In the genomic region with DNA sequence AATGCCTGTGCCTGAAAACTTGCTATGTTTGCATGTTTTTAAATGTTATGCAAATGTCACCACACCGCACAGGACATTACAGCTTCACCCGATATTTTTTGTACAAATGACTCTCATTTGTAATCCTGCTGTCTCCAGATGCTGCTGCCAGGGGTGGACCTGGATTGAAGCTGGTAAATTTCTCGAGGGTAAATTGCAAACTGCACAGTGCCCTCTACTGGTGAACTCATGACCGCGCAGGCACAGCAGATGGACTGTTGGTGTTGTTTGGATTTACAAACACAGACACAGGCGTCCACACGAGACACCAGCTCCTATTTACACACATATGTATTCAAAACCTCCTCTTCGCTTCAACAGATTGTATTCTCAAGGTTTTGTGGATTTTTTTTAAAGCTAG, we compare ENCODE assay signal across 9 mouse cellular contexts. TPM values are rescaled to one million over a fixed set of nuclear protein-coding genes. Genes with fewer than 3 reads are reported as not detected.
DNase-seq lines count a peak whose midpoint lies in the region; ATAC-seq and TF ChIP-seq lines count a peak whose summit lies in the region.
"Had no signal": no experiment of that assay in that cellular context is flagged by ENCODE, and none has a peak within 500 bp of the region (broad histone marks: within the 10 kb centered on the region; RNA-seq: fewer than 3 reads in every experiment).

No protein-coding gene starts in this region.

- WGBS in hindbrain, embryonic 14.5 days = 14% methylated on average over 8 of the region's 8 CpGs
- WGBS in hindbrain, embryonic 13.5 days = 18% methylated on average over 8 of the region's 8 CpGs
- WGBS in liver, postnatal 0 days (ENCODE audit: insufficient replicate concordance) = 17% methylated on average over 8 of the region's 8 CpGs

- TF ChIP-seq CTCF in C2C12 (IDR thresholded peaks at IDR 0.05; ENCODE audit: control insufficient read depth, insufficient read depth, insufficient read length) = peak; percentile 87
- TF ChIP-seq CTCF in liver, postnatal 0 days (IDR thresholded peaks at IDR 0.05; ENCODE audit: low read depth) = peak; percentile 65

- no peak for ATAC-seq in hindbrain, embryonic 14.5 days (ENCODE audit: low FRiP score)
- no peak for ATAC-seq in hindbrain, embryonic 13.5 days (ENCODE audit: low FRiP score)
- ATAC-seq in liver, postnatal 0 days = no peak

- no peaks in the 10 kb centered on the region for H3K27me3 ChIP-seq in hindbrain, embryonic 14.5 days (ENCODE audit: control insufficient read depth, insufficient read depth, low read length)
- no peaks in the 10 kb centered on the region for H3K27me3 ChIP-seq in hindbrain, embryonic 13.5 days
- H3K27me3 ChIP-seq in C2C12 (ENCODE audit: control insufficient read depth, insufficient read depth, insufficient read length) = peaks cover 3% of the 10 kb centered on the region
- H3K27me3 ChIP-seq in liver, postnatal 0 days (ENCODE audit: insufficient read depth, low read length) = no peaks in the 10 kb centered on the region

- H3K9me3 ChIP-seq in hindbrain, embryonic 14.5 days (ENCODE audit: control insufficient read depth, low read length) = no peaks in the 10 kb centered on the region
- H3K9me3 ChIP-seq in hindbrain, embryonic 13.5 days = no peaks in the 10 kb centered on the region
- H3K9me3 ChIP-seq in liver, postnatal 0 days (ENCODE audit: low read length) = no peaks in the 10 kb centered on the region
- H3K9me3 ChIP-seq: embryonic facial prominence, embryonic 13.5 days; limb, embryonic 12.5 days had no signal

- no peaks in the 10 kb centered on the region for H3K79me2 ChIP-seq in C2C12 (ENCODE audit: control insufficient read depth, insufficient read depth)

- no peak for TF ChIP-seq EP300 in liver, postnatal 0 days (IDR thresholded peaks at IDR 0.05; ENCODE audit: low read depth)

- H3K79me3 ChIP-seq in C2C12 (ENCODE audit: low read depth) = no peaks in the 10 kb centered on the region

- H3K4me2 ChIP-seq in hindbrain, embryonic 14.5 days (replicated peaks) = no peak overlapping the region
- H3K4me2 ChIP-seq in hindbrain, embryonic 13.5 days = no peak overlapping the region
- H3K4me2 ChIP-seq in liver, postnatal 0 days (ENCODE audit: low read depth, low read length) = no peak overlapping the region
- H3K4me2 ChIP-seq: embryonic facial prominence, embryonic 13.5 days; limb, embryonic 12.5 days had no signal

- no peak overlapping the region for H3ac ChIP-seq in C2C12 (ENCODE audit: control insufficient read depth, insufficient read length, low read depth)

- H3K36me3 ChIP-seq in hindbrain, embryonic 14.5 days (replicated peaks; ENCODE audit: control insufficient read depth, insufficient read depth) = no peaks in the 10 kb centered on the region
- no peaks in the 10 kb centered on the region for H3K36me3 ChIP-seq in hindbrain, embryonic 13.5 days
- H3K36me3 ChIP-seq in C2C12 (ENCODE audit: control insufficient read depth, insufficient read depth) = no peaks in the 10 kb centered on the region
- no peaks in the 10 kb centered on the region for H3K36me3 ChIP-seq in liver, postnatal 0 days (replicated peaks; ENCODE audit: insufficient read depth, low read length)
- H3K36me3 ChIP-seq: embryonic facial prominence, embryonic 13.5 days; limb, embryonic 12.5 days had no signal

- DNase-seq in hindbrain, embryonic 14.5 days (ENCODE audit: low spot score) = peak; percentile 79
- peak; percentile 64 for DNase-seq in R1 (ENCODE audit: low read depth, low spot score)
- DNase-seq in embryo, embryonic 9.5 days (ENCODE audit: extremely low spot score) = peak; percentile 45
- peak; percentile 25 for DNase-seq in liver, postnatal 0 days
- DNase-seq in MN1 (ENCODE audit: low spot score) = no peak

- H3K9ac ChIP-seq in hindbrain, embryonic 14.5 days = no peak overlapping the region
- H3K9ac ChIP-seq in hindbrain, embryonic 13.5 days = no peak overlapping the region
- H3K9ac ChIP-seq in liver, postnatal 0 days (replicated peaks) = no peak overlapping the region
- H3K9ac ChIP-seq: embryonic facial prominence, embryonic 13.5 days; limb, embryonic 12.5 days had no signal

- H3K27ac ChIP-seq in hindbrain, embryonic 14.5 days = no peak overlapping the region
- no peak overlapping the region for H3K27ac ChIP-seq in hindbrain, embryonic 13.5 days
- no peak overlapping the region for H3K27ac ChIP-seq in liver, postnatal 0 days (ENCODE audit: low read depth)
- H3K27ac ChIP-seq: embryonic facial prominence, embryonic 13.5 days; limb, embryonic 12.5 days had no signal

- peaks cover 10% of the 10 kb centered on the region for H3K4me1 ChIP-seq in hindbrain, embryonic 14.5 days (replicated peaks; ENCODE audit: control insufficient read depth, insufficient read depth, low read length)
- peaks cover 12% of the 10 kb centered on the region for H3K4me1 ChIP-seq in hindbrain, embryonic 13.5 days (replicated peaks)
- H3K4me1 ChIP-seq in liver, postnatal 0 days (ENCODE audit: insufficient read depth) = no peaks in the 10 kb centered on the region
- H3K4me1 ChIP-seq: embryonic facial prominence, embryonic 13.5 days; limb, embryonic 12.5 days had no signal

- H3K4me3 ChIP-seq in hindbrain, embryonic 14.5 days (replicated peaks; ENCODE audit: low read length) = no peak overlapping the region
- no peak overlapping the region for H3K4me3 ChIP-seq in hindbrain, embryonic 13.5 days
- H3K4me3 ChIP-seq in C2C12 (ENCODE audit: insufficient read depth, poor library complexity, severe bottlenecking) = no peak overlapping the region
- no peak overlapping the region for H3K4me3 ChIP-seq in liver, postnatal 0 days (ENCODE audit: low read depth, low read length)
- H3K4me3 ChIP-seq: embryonic facial prominence, embryonic 13.5 days; limb, embryonic 12.5 days had no signal

TF ChIP-seq in C2C12, 6 proteins besides CTCF, POLR2A, EP300 and RAD21:
- TF ChIP-seq FOSL1 (IDR thresholded peaks at IDR 0.05; ENCODE audit: insufficient read depth, low read length, poor library complexity, severe bottlenecking) = no peak
- TF ChIP-seq CEBPB (IDR thresholded peaks at IDR 0.05; ENCODE audit: low read depth) = no peak
- no peak for TF ChIP-seq USF1 (IDR thresholded peaks at IDR 0.05; ENCODE audit: low read depth)

RNA-seq across cellular contexts. Expression of a gene that starts 44.6 kb away (rescaled TPM):
- polyA plus RNA-seq in hindbrain, embryonic 14.5 days (2014; fragmentation: Nextera tagmentation; extraction: Ambion mirVana) = not detected in 2 replicates
- not detected in 2 replicates for polyA plus RNA-seq in hindbrain, embryonic 13.5 days (2015; fragmentation: Nextera tagmentation; extraction: Ambion mirVana)
- polyA plus RNA-seq in C2C12 (2012; fragmentation: generic; extraction: Trizol) = 0.51 TPM
- polyA plus RNA-seq in liver, postnatal 0 days (2015; fragmentation: Nextera tagmentation; extraction: Ambion mirVana) = not detected in 2 replicates
- polyA plus RNA-seq: embryonic facial prominence, embryonic 13.5 days; limb, embryonic 12.5 days had no signal
